Mouse (Mus musculus) myocyte (in vitro differentiated cells): Measurements from ENCODE around the gene Vmn1r44. TPM values are rescaled to one million over a fixed set of nuclear protein-coding genes. Genes with fewer than 3 reads are reported as not detected.
"Not testable (repeated sequence)": the region's sequence is repeated elsewhere in the genome, so short reads cannot be mapped to it uniquely, and the experiment has no call there.

Source experiments
- H3K27me3 ChIP-seq: one replicate; pipeline ENCODE4 v1.6.1; 2011; ENCODE audit not compliant: control insufficient read depth, insufficient read depth, insufficient read length
- H3K36me3 ChIP-seq: one replicate; pipeline ENCODE4 v1.6.1; 2011; ENCODE audit not compliant: control insufficient read depth, insufficient read depth
- H3K4me2 ChIP-seq: one replicate; pipeline ENCODE4 v1.6.1; 2011; ENCODE audit warnings: low read depth, control low read depth
- H3K4me3 ChIP-seq: one replicate; pipeline ENCODE4 v1.5.1; 2011; ENCODE audit warnings: mild to moderate bottlenecking, control low read depth, moderate library complexity
- H3K79me2 ChIP-seq: one replicate; pipeline ENCODE4 v1.6.1; 2011; ENCODE audit not compliant: control insufficient read depth, insufficient read depth
- H3ac ChIP-seq: one replicate; pipeline ENCODE4 v1.6.1; 2011; ENCODE audit not compliant: control insufficient read depth, insufficient read length
- CEBPB ChIP-seq: IDR thresholded peaks from 2 replicates; pipeline ENCODE4 v1.6.1; 2011; ENCODE audit warnings: mild to moderate bottlenecking, moderate library complexity; ENCODE audit not compliant: poor library complexity, insufficient read depth, severe bottlenecking
- E2F4 ChIP-seq: IDR thresholded peaks from one replicate; pipeline ENCODE4 v1.6.1; 2011; ENCODE audit warnings: mild to moderate bottlenecking, control low read depth, moderate library complexity; ENCODE audit not compliant: insufficient read depth
- MAX ChIP-seq: IDR thresholded peaks from one replicate; pipeline ENCODE4 v1.6.1; 2011; ENCODE audit warnings: low read depth, mild to moderate bottlenecking, control low read depth
- MYOD1 ChIP-seq, 3 experiments: IDR thresholded peaks; one replicate each; pipeline ENCODE4 v1.6.1; 2011; ENCODE audit warnings: control low read depth in 2 of 3, low read depth in 2 of 3, mild to moderate bottlenecking in 2 of 3, moderate library complexity in 1 of 3; ENCODE audit not compliant: insufficient read length in 2 of 3, control insufficient read depth in 1 of 3
- MYOG ChIP-seq, 3 experiments: IDR thresholded peaks; one replicate each; pipeline ENCODE4 v1.6.1; 2011; ENCODE audit warnings: control low read depth in 2 of 3, low read depth in 2 of 3, mild to moderate bottlenecking in 2 of 3; ENCODE audit not compliant: insufficient read length in 2 of 3, control insufficient read depth in 1 of 3, insufficient read depth in 1 of 3
- POLR2A ChIP-seq: IDR thresholded peaks from one replicate; pipeline ENCODE4 v1.6.1; 2011; ENCODE audit warnings: low read depth, mild to moderate bottlenecking, control low read depth, moderate library complexity; ENCODE audit not compliant: insufficient read length
- POLR2AphosphoS2 ChIP-seq: IDR thresholded peaks from one replicate; pipeline ENCODE4 v1.6.1; 2011; ENCODE audit warnings: low read depth, control low read depth; ENCODE audit not compliant: insufficient read length
- REST ChIP-seq: IDR thresholded peaks from one replicate; pipeline ENCODE4 v1.6.1; 2011; ENCODE audit warnings: mild to moderate bottlenecking, control low read depth, moderate library complexity; ENCODE audit not compliant: insufficient read depth, insufficient read length
- SRF ChIP-seq: IDR thresholded peaks from one replicate; pipeline ENCODE4 v1.6.1; 2011; ENCODE audit warnings: low read depth; ENCODE audit not compliant: control insufficient read depth, insufficient read length
- TCF12 ChIP-seq: IDR thresholded peaks from one replicate; pipeline ENCODE4 v1.6.1; 2011; ENCODE audit warnings: mild to moderate bottlenecking, control low read depth; ENCODE audit not compliant: poor library complexity, insufficient read depth, severe bottlenecking
- TCF3 ChIP-seq: IDR thresholded peaks from one replicate; pipeline ENCODE4 v1.6.1; 2011; ENCODE audit warnings: low read depth, control low read depth; ENCODE audit not compliant: insufficient read length
- USF1 ChIP-seq: IDR thresholded peaks from one replicate; pipeline ENCODE4 v1.6.1; 2011; ENCODE audit warnings: low read depth, mild to moderate bottlenecking, control low read depth, moderate library complexity
- polyA plus RNA-seq: library from polyadenylated mRNA; unstranded; fragments of >200 nt; fragmentation: generic; extraction: Trizol; gene quantifications from one replicate; pipeline ENCODE4 v1.2.1, GENCODE M21; 2012; ENCODE audit warnings: missing spikeins

Gene Vmn1r44
- polyA plus RNA-seq, 1 experiment = not detected

DNA sequence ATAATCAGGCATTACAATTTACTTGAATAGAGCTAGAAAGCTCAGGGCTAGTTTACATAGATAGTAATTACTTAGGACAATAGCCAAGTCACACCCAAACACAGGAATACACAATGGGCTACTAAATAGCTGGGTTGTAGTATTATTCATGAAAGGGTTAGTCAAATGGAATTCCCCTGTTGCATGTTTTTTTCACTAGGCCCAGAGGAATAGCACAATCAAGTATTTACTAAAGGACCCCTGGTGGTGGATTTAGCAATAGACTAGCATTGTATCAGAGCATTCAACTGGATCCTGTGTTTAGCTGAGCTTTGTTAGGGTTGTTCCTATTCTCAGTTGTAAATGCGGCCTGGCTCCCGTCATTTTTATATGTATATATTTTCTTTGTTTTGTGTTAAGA, 15.5 kb upstream of the Vmn1r44 start:
- no peaks in the 10 kb centered on the region for H3K79me2 ChIP-seq
- H3K4me2 ChIP-seq = no peak overlapping the region
- TF ChIP-seq POLR2A (no peak), CEBPB (no peak), SRF (no peak), TCF3 (no peak), MAX (no peak), TCF12 (no peak), MYOD1 (IDR thresholded peaks at IDR 0.05; ENCODE audit: control insufficient read depth in 1 of 3, insufficient read length in 2 of 3, low read depth in 2 of 3) (no peak), E2F4 (no peak), REST (no peak), USF1 (no peak), POLR2AphosphoS2 (no peak), MYOG (IDR thresholded peaks at IDR 0.05; ENCODE audit: control insufficient read depth in 1 of 3, insufficient read depth in 1 of 3, insufficient read length in 2 of 3, low read depth in 2 of 3) (no peak)
- H3K4me3 ChIP-seq = no peak overlapping the region
- no peak overlapping the region for H3ac ChIP-seq
- H3K27me3 ChIP-seq = no peaks in the 10 kb centered on the region
- H3K36me3 ChIP-seq = no peaks in the 10 kb centered on the region

DNA sequence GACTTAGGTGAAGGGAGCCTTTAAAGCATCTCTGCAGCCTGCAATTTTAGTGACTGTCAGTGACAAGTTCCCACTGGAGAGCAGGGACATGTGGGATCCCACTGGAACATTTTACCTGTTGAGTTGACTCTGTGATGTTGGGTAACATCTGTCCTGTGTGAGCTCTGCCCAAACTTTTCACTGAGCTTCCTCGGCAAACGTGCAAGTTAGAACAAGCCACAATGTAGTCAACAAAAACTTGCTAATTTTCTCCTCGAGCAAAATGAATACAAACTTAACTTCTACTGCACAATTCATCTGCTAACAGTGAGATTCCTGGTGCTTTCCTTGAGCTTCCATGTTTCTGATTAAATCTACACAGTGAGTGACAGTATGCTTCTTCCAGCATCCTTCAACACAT, 7.1 kb upstream of the Vmn1r44 start, which contains the start of the genes Vmn1r42 and Vmn1r43:
TSS of gene Vmn1r42 (minus strand) at position 101 of the 400 bp plus-strand sequence.
TSS of gene Vmn1r43 (minus strand) at position 101 of the 400 bp plus-strand sequence.
- peak within 1 kb of the TSS; percentile 12 for H3K4me2 ChIP-seq
- H3ac ChIP-seq, H3K4me3 ChIP-seq, H3K36me3 ChIP-seq, H3K79me2 ChIP-seq, H3K27me3 ChIP-seq: not testable (repeated sequence)

DNA sequence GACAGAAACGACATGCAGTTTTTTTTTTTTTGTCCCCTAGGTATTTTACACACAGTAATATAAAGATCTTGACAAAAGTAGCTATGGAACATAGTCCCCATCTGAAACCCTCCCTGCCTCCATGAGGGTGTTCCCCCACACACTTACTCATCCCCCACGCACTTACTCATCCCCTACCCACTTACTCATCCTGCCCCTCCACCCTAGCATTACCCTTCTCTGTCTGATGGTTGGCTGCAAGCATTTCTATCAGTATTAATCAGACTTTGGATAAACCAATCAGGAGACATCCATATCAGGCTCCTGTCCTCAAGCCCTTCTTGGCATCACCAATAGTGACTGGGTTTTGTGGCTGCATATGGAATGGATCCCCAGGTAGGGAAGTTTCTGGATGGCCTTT, 6.5 kb upstream of the Vmn1r44 start:
- no peak overlapping the region for H3ac ChIP-seq
- peak overlapping the region; percentile 12 for H3K4me2 ChIP-seq
- no peak overlapping the region for H3K4me3 ChIP-seq
- no peak for TF ChIP-seq MYOG (IDR thresholded peaks at IDR 0.05; ENCODE audit: control insufficient read depth in 1 of 3, insufficient read depth in 1 of 3, insufficient read length in 2 of 3, low read depth in 2 of 3)
- no peak for TF ChIP-seq E2F4
- TF ChIP-seq MYOD1 (IDR thresholded peaks at IDR 0.05; ENCODE audit: control insufficient read depth in 1 of 3, insufficient read length in 2 of 3, low read depth in 2 of 3) = no peak
- no peak for TF ChIP-seq CEBPB
- no peak for TF ChIP-seq POLR2A
- TF ChIP-seq MAX = no peak
- no peak for TF ChIP-seq REST
- TF ChIP-seq TCF3 = no peak
- no peak for TF ChIP-seq POLR2AphosphoS2
- TF ChIP-seq USF1 = no peak
- no peak for TF ChIP-seq SRF
- no peak for TF ChIP-seq TCF12
- no peaks in the 10 kb centered on the region for H3K27me3 ChIP-seq
- H3K36me3 ChIP-seq = no peaks in the 10 kb centered on the region
- no peaks in the 10 kb centered on the region for H3K79me2 ChIP-seq

DNA sequence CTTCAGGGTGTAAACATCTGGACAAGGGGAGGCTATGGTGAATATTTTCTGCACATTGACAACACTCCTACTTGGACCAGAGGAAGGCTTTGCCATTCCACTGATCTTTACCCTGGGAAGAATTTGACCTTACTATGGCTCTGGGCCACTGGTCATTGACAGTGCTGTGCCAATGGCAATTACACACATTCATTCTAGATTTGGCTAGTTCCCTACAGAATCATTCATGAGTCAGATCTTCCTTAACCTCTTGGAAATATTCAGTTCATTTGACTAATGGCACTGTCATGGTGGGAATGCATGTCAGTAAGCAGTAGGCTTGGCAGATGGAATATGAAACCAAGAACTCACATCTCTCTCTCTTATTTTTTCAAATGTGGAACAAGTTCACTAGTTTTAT, 2.6 kb upstream of the Vmn1r44 start:
- H3K4me2 ChIP-seq = no peak overlapping the region
- no peak overlapping the region for H3ac ChIP-seq
- TF ChIP-seq SRF (no peak), TCF12 (no peak), REST (no peak), POLR2A (no peak), TCF3 (no peak), USF1 (no peak), MYOG (IDR thresholded peaks at IDR 0.05; ENCODE audit: control insufficient read depth in 1 of 3, insufficient read depth in 1 of 3, insufficient read length in 2 of 3, low read depth in 2 of 3) (no peak), MYOD1 (IDR thresholded peaks at IDR 0.05; ENCODE audit: control insufficient read depth in 1 of 3, insufficient read length in 2 of 3, low read depth in 2 of 3) (no peak), E2F4 (no peak), CEBPB (no peak), POLR2AphosphoS2 (no peak)
- H3K36me3 ChIP-seq = no peaks in the 10 kb centered on the region
- H3K27me3 ChIP-seq = no peaks in the 10 kb centered on the region
- no peaks in the 10 kb centered on the region for H3K79me2 ChIP-seq
- no peak overlapping the region for H3K4me3 ChIP-seq

DNA sequence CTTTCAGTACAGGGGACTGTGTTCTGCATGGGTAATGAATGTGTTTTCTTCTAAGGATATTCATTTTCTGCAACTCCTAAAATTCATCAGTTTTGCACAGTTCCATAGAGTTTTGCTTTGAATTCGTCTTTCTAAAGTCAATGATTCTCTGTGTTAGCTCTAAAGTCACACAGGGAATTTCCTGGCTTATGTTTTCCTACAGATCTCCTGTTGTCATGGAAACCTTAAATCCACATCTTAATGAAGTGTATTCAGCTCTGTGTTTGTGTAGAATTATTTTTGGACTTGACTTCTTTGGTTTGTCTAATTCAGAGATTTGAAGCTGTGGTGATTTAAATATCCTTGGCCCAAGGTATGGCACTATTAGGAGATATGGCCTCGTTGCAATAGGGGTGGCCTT, 352 bp downstream of the Vmn1r44 start:
- Histone ChIP-seq H3K79me2 (no peaks in the 10 kb centered on the region), H3K4me3 (no peak overlapping the region), H3K27me3 (no peaks in the 10 kb centered on the region), H3K4me2 (no peak overlapping the region), H3K36me3 (no peaks in the 10 kb centered on the region), H3ac (no peak overlapping the region)
- TF ChIP-seq TCF3 (no peak), REST (no peak), POLR2A (no peak), CEBPB (no peak), MYOD1 (IDR thresholded peaks at IDR 0.05; ENCODE audit: control insufficient read depth in 1 of 3, insufficient read length in 2 of 3, low read depth in 2 of 3) (no peak), E2F4 (no peak), MYOG (IDR thresholded peaks at IDR 0.05; ENCODE audit: control insufficient read depth in 1 of 3, insufficient read depth in 1 of 3, insufficient read length in 2 of 3, low read depth in 2 of 3) (no peak), TCF12 (no peak), USF1 (no peak), MAX (no peak)

DNA sequence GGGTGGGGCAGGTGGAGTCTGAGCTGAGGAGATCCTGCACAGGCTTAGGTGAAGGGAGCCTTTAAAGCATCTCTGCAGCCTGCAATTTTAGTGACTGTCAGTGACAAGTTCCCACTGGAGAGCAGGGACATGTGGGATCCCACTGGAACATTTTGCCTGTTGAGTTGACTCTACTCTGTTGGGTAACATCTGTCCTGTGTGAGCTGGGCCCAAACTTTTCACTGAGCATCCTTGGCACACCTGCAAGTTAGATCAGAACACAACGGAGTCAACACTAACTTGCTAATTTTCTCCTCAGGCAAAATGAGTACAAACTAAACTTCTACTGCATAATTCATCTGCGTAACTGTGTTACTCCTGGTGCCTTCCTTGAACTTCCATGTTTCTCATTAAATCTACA, 57.0 kb downstream of the Vmn1r44 start, which contains the start of gene Vmn1r45:
TSS of gene Vmn1r45 (minus strand) at position 101 of the 400 bp plus-strand sequence.
- not testable (repeated sequence) for H3K36me3 ChIP-seq, H3K79me2 ChIP-seq, H3K4me3 ChIP-seq, H3ac ChIP-seq, H3K27me3 ChIP-seq, H3K4me2 ChIP-seq
